Mouse (Mus musculus) spleen, adult 2 months (tissue): ENCODE results near the gene Mettl11b. TPM values are rescaled to one million over a fixed set of nuclear protein-coding genes. Genes with fewer than 3 reads are reported as not detected.

Experiments
- DNase-seq, 2 experiments: peaks; one replicate each; pipeline versions ENCODE4 v3.0.0 to v3.0.0-alpha.2; 2012 to 2021; ENCODE audit warnings: low spot score in 2 of 2, low read depth in 1 of 2
- H3K27ac ChIP-seq: fragments of 200-500 bp; 2 replicates; pipeline ENCODE4 v1.5.1; 2012; ENCODE audit warnings: low read length, inconsistent platforms; ENCODE audit not compliant: insufficient read depth
- H3K27me3 ChIP-seq: fragments of 200-500 bp; 2 replicates; pipeline ENCODE4 v1.6.1; 2012; ENCODE audit warnings: mild to moderate bottlenecking, moderate library complexity, low read length, inconsistent platforms; ENCODE audit not compliant: control insufficient read depth, insufficient read depth
- H3K36me3 ChIP-seq: fragments of 200-500 bp; 2 replicates; pipeline ENCODE4 v1.6.1; 2012; ENCODE audit warnings: mild to moderate bottlenecking, low read length, inconsistent platforms; ENCODE audit not compliant: control insufficient read depth, insufficient read depth
- H3K4me1 ChIP-seq: fragments of 200-500 bp; 2 replicates; pipeline ENCODE4 v1.6.1; 2011; ENCODE audit warnings: inconsistent platforms; ENCODE audit not compliant: control insufficient read depth, insufficient read depth, insufficient read length
- H3K4me3 ChIP-seq: fragments of 200-500 bp; 2 replicates; pipeline ENCODE4 v1.5.1; 2011; ENCODE audit warnings: mild to moderate bottlenecking, inconsistent platforms; ENCODE audit not compliant: insufficient read depth, insufficient read length; ENCODE audit errors: extremely low read depth
- CTCF ChIP-seq: fragments of 200-500 bp; IDR thresholded peaks from 2 replicates; pipeline ENCODE4 v1.5.1; 2011; ENCODE audit warnings: mild to moderate bottlenecking, inconsistent platforms; ENCODE audit not compliant: insufficient read depth, insufficient read length, insufficient replicate concordance; ENCODE audit errors: extremely low read depth
- POLR2A ChIP-seq: fragments of 200-500 bp; IDR thresholded peaks from 2 replicates; pipeline ENCODE4 v1.6.1; 2011; ENCODE audit warnings: low read depth, low read length, inconsistent platforms
- WGBS: fragments of 180-500 bp; shearing (Covaris S2); methylation state at CpG from one replicate; pipeline ENCODE4 v1.1.7; 2018; 5-methylcytosine and 5-hydroxymethylcytosine counted together
- polyA plus RNA-seq: library from polyadenylated mRNA; depleted of rRNA; stranded (reverse); fragments of >200 nt; gene quantifications from 2 replicates; pipeline ENCODE4 v1.2.3, GENCODE M21; 2012

Mettl11b gene
- polyA plus RNA-seq, 1 experiment: not detected

DNA sequence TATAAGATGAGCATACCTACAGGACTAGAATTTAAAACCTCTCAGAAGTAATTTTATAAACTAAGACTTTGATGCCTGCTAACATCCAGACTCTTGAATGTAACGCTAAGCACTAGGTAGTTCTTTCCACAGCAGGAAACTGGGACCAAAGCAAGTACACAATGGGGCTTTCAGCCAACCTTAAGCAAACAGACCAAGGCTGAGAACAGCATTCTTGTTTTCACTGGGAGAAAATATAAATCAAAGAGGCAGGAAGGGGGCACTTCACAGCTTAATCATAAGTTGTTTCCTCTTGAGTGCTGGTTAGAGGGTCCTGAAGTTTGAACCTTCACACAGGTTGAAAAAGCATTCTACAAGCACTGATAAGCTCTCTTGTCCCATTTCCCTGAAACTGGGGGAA is 1.1 kb downstream of the Mettl11b start:
- no peak for DNase-seq
- WGBS: 23% methylated on average over 1 of the region's 1 CpGs
- Histone ChIP-seq H3K4me1 (no peaks in the 10 kb centered on the region), H3K27ac (no peak overlapping the region), H3K36me3 (no peaks in the 10 kb centered on the region), H3K4me3 (no peak overlapping the region), H3K27me3 (no peaks in the 10 kb centered on the region)
- TF ChIP-seq CTCF: no peak
- no peak for TF ChIP-seq POLR2A

DNA sequence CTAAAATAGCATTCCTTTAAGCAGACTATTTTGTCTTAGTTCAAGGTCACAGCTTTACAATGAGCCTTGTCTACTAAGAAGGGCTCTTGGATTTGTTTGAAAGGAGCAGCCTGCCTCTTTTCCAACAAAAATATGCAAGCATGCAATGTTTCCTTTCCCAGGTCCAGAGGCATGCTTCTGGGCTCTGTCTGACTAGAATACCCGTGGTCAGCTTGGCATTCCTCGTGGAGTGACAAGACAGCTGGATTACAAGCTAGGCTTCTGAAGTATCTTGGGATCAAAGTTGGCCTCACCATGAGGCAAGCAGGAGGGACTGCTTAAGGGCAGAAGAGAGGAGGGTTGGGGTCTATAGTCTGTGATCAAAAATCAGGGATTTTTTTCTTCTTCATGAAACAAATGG is 16.4 kb downstream of the Mettl11b start:
- no peaks in the 10 kb centered on the region for H3K36me3 ChIP-seq
- 61% methylated on average over 2 of the region's 2 CpGs for WGBS
- H3K27ac ChIP-seq: no peak overlapping the region
- no peak for TF ChIP-seq POLR2A
- no peak for TF ChIP-seq CTCF
- no peaks in the 10 kb centered on the region for H3K4me1 ChIP-seq
- no peaks in the 10 kb centered on the region for H3K27me3 ChIP-seq
- H3K4me3 ChIP-seq: no peak overlapping the region
- DNase-seq: no peak

DNA sequence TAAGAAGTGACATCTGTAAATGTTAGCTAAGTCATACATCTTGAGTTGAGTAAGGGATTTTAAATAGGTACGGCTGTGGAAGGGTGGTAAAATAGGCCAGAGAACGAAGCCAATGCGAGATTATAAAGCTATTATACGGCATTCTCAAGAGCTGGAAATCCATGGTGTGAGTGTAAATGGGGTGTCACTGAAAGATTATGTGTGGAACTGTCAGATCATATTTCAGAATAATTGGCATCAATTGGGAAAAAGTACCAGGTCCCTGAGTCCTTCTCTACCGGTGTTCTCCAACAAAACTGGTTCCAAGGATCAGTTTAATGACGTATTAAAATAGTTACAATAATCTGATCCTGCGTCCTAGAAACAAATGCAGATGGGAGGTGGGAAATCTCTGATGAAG is 24.5 kb downstream of the Mettl11b start:
- Histone ChIP-seq H3K4me1 (no peaks in the 10 kb centered on the region), H3K36me3 (no peaks in the 10 kb centered on the region), H3K27ac (no peak overlapping the region), H3K27me3 (no peaks in the 10 kb centered on the region), H3K4me3 (no peak overlapping the region)
- DNase-seq: no peak
- TF ChIP-seq CTCF: no peak
- WGBS: 91% methylated on average over 7 of the region's 7 CpGs

DNA sequence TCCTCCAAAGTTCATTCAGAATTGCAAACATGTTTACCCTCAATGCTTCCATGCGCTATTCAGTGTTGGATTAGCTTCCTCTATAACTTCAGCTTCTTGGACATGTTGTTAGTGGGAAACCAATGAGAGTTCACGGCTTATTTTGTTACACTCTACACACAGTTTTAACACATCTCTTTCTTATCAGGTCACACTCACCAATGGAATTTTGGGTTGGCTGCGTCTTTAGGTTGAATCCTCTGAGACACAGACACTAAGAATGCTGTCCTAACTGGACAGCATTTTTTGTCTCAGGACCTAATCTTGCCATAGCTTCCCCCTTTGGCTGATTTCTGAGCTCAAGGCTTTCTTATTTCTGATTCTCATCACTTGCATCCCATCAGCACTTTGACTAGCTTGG is 25.3 kb downstream of the Mettl11b start:
- no peaks in the 10 kb centered on the region for H3K4me1 ChIP-seq
- no peak for DNase-seq
- H3K36me3 ChIP-seq: no peaks in the 10 kb centered on the region
- H3K27me3 ChIP-seq: no peaks in the 10 kb centered on the region
- H3K4me3 ChIP-seq: no peak overlapping the region
- 94% methylated on average over 3 of the region's 3 CpGs for WGBS
- TF ChIP-seq CTCF (no peak), POLR2A (no peak)
- no peak overlapping the region for H3K27ac ChIP-seq

DNA sequence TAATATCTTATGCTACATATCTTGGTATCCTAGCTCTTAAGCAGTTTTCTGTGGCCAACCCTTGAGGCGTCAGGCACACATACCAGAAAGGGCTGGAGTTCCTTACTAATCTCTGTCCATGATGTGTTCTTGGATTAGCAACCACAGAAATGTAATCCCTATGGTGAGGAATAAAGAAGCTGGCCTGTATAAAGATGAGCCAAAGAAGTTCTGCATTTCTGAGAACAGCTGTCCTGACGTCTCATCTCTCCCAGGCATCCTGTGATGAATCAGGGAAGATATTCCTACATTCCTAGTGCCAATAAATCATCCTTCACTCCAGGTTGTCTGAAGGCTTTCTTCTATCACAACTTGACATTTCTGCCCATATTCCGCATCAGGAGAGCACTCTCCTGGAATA is 33.2 kb downstream of the Mettl11b start:
- H3K27ac ChIP-seq: no peak overlapping the region
- WGBS: 86% methylated on average over 3 of the region's 3 CpGs
- H3K4me3 ChIP-seq: no peak overlapping the region
- no peaks in the 10 kb centered on the region for H3K36me3 ChIP-seq
- H3K4me1 ChIP-seq: no peaks in the 10 kb centered on the region
- no peaks in the 10 kb centered on the region for H3K27me3 ChIP-seq
- TF ChIP-seq CTCF (no peak), POLR2A (no peak)
- no peak for DNase-seq

DNA sequence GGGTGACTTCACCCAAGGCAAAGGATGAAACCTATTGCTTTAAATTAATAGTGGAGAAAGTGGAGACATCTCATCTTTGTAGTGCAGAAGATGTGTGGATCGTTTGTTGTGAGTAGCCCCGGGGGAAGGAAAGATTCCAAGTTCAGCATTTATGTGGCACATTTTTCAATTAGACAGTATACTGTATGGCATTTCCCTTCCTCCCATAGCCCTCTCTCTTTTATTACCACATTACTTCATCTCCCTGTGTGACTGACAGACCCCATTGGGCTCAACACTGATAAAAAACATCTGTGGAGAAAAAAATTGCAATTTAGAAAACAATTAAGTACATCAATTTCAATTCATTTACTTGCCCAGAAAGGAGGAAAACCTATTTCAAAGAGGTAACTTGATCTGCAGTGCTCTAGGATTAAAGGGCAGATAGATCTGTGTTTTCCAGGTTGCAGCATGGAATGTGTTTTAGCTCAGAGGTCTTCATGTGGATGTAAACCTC is 42.0 kb downstream of the Mettl11b start:
- Histone ChIP-seq H3K4me1 (no peaks in the 10 kb centered on the region), H3K4me3 (no peak overlapping the region), H3K27ac (no peak overlapping the region), H3K27me3 (no peaks in the 10 kb centered on the region), H3K36me3 (no peaks in the 10 kb centered on the region)
- TF ChIP-seq CTCF: no peak
- no peak for TF ChIP-seq POLR2A
- DNase-seq: no peak
- 89% methylated on average over 2 of the region's 2 CpGs for WGBS

DNA sequence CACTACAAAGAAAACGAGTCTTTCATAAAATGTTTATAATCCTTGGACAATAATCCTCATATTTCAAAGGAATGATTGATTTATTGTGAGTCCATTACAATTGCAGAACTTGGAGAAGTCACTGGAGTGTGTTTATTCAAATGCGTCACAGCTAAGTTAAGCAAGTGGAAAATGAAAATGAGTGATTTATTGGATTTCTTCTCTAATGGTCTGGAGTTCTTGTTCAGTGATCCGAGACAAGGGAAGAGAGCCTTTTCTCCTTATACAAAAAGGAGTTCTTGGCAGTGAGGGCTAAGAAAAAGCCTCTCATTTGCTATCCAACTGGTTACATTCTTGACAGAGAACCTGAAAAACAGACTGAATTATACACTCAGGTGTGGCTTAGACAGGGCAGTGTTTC is 42.9 kb downstream of the Mettl11b start:
- Histone ChIP-seq H3K27me3 (no peaks in the 10 kb centered on the region), H3K4me3 (no peak overlapping the region), H3K27ac (no peak overlapping the region), H3K36me3 (no peaks in the 10 kb centered on the region), H3K4me1 (no peaks in the 10 kb centered on the region)
- DNase-seq: no peak
- WGBS: 68% methylated on average over 3 of the region's 3 CpGs
- TF ChIP-seq POLR2A (no peak), CTCF (no peak)
